Mouse (Mus musculus): ENCODE results near the gene Gnpat. TPM values are rescaled to one million over a fixed set of nuclear protein-coding genes. Genes with fewer than 3 reads are reported as not detected.
A peak's percentile ranks its signal among the peaks of the same experiment; 100 is the strongest.

Gene Gnpat
- polyA plus RNA-seq, 1 experiment from 2014 or later, result 95.4 TPM

DNA sequence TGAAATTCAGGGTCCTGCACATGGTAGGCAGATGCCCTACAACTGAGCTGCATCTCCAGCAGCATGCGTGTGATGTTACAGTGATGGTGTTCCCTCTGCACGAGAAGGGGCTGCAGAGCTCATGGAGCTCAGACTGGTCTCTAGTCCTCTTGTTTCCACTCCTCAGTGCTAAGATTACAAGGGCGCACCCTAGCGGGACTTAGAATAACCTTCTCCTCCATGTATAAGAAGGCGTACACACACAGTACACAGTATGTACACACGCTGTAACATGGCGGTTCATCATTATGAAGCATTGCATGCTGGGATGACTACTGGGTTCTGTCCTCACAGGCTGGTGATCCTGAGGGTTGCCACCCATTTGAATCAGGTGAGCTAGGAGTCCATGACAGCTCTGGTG, 9.2 kb downstream of the Gnpat start:
- no peaks in the 10 kb centered on the region for H3K9me3 ChIP-seq (replicated peaks; ENCODE audit: control insufficient read depth, low read length)
- no peak for ATAC-seq (replicated peaks; ENCODE audit: insufficient number of reproducible peaks, low FRiP score, low TSS enrichment)
- peaks cover 26% of the 10 kb centered on the region for H3K36me3 ChIP-seq (ENCODE audit: control insufficient read depth, insufficient read depth, low read length)
- H3K4me2 ChIP-seq, result no peak overlapping the region
- H3K9ac ChIP-seq (ENCODE audit: low read depth, low read length), result no peak overlapping the region
- H3K27me3 ChIP-seq (ENCODE audit: control insufficient read depth, insufficient read depth, low read length), result no peaks in the 10 kb centered on the region
- peaks cover 23% of the 10 kb centered on the region for H3K4me1 ChIP-seq (ENCODE audit: control insufficient read depth, insufficient read depth, low read length)
- WGBS (ENCODE audit: insufficient replicate concordance), result 87% methylated on average over 7 of the region's 7 CpGs
- no peak overlapping the region for H3K4me3 ChIP-seq (ENCODE audit: low read depth, low read length)
- H3K27ac ChIP-seq (ENCODE audit: low read depth, low read length), result no peak overlapping the region

DNA sequence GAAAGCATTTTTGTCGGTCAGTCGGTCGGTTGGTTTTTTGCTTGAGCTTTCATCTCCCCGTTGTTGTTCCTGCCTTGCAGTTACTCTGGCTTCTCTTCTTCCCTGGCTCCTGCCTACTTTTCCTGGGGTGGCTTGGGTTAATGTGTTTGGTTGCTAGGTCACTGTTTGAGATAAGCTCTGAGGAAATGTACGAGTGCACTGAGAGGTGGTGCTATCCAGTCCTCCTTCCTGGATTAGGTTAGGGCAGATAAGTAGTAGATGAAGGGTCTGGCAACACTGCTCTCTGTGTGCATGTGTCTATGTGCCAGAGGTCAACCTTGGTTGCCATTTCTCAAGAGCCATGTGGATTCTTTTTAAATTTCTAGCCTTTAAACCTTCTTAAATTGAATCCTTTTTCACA, 9.9 kb downstream of the Gnpat start:
- H3K9ac ChIP-seq (ENCODE audit: low read depth, low read length), result no peak overlapping the region
- H3K9me3 ChIP-seq (replicated peaks; ENCODE audit: control insufficient read depth, low read length), result no peaks in the 10 kb centered on the region
- H3K4me1 ChIP-seq (ENCODE audit: control insufficient read depth, insufficient read depth, low read length), result peaks cover 17% of the 10 kb centered on the region
- H3K27me3 ChIP-seq (ENCODE audit: control insufficient read depth, insufficient read depth, low read length), result no peaks in the 10 kb centered on the region
- ATAC-seq (replicated peaks; ENCODE audit: insufficient number of reproducible peaks, low FRiP score, low TSS enrichment), result no peak
- peaks cover 26% of the 10 kb centered on the region for H3K36me3 ChIP-seq (ENCODE audit: control insufficient read depth, insufficient read depth, low read length)
- no peak overlapping the region for H3K4me3 ChIP-seq (ENCODE audit: low read depth, low read length)
- WGBS (ENCODE audit: insufficient replicate concordance), result 49% methylated on average over 5 of the region's 5 CpGs
- peak overlapping the region; percentile 35; the same call in 1 of the 2 replicates for H3K27ac ChIP-seq (ENCODE audit: low read depth, low read length)
- H3K4me2 ChIP-seq, result no peak overlapping the region

DNA sequence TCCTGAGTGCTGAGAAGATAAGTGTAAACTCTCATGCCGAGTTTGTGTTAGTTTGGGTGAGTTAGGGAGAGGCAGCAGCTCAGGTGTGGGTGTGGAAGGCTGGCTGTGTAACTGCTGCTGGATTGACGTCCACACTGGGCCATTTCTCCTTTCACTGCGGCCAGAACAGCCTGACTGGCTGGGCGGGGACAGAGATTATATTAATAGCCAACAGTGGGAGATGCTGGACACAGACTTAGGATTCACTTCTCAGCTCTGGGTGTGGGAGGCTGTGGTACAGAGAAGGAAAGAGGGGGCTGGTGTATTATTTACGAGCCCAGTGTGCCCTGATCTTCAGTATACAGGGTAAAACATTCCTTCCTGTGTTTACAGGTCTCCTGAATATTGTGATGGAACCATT, 15.3 kb downstream of the Gnpat start:
- no peaks in the 10 kb centered on the region for H3K9me3 ChIP-seq (replicated peaks; ENCODE audit: control insufficient read depth, low read length)
- 81% methylated on average over 5 of the region's 5 CpGs for WGBS (ENCODE audit: insufficient replicate concordance)
- no peak for ATAC-seq (replicated peaks; ENCODE audit: insufficient number of reproducible peaks, low FRiP score, low TSS enrichment)
- H3K4me3 ChIP-seq (ENCODE audit: low read depth, low read length), result no peak overlapping the region
- H3K36me3 ChIP-seq (ENCODE audit: control insufficient read depth, insufficient read depth, low read length), result peaks cover 44% of the 10 kb centered on the region
- no peak overlapping the region for H3K27ac ChIP-seq (ENCODE audit: low read depth, low read length)
- H3K4me2 ChIP-seq, result no peak overlapping the region
- peaks cover 5% of the 10 kb centered on the region; the same call in 1 of the 2 replicates for H3K4me1 ChIP-seq (ENCODE audit: control insufficient read depth, insufficient read depth, low read length)
- no peak overlapping the region for H3K9ac ChIP-seq (ENCODE audit: low read depth, low read length)
- H3K27me3 ChIP-seq (ENCODE audit: control insufficient read depth, insufficient read depth, low read length), result no peaks in the 10 kb centered on the region

- 61% methylated on average over 10 of the region's 10 CpGs for WGBS (ENCODE audit: insufficient replicate concordance)
- no peaks in the 10 kb centered on the region for H3K9me3 ChIP-seq (replicated peaks; ENCODE audit: control insufficient read depth, low read length)
- peaks cover 44% of the 10 kb centered on the region for H3K36me3 ChIP-seq (ENCODE audit: control insufficient read depth, insufficient read depth, low read length)
- H3K4me1 ChIP-seq (ENCODE audit: control insufficient read depth, insufficient read depth, low read length), result peaks cover 5% of the 10 kb centered on the region; the same call in 1 of the 2 replicates
- ATAC-seq (replicated peaks; ENCODE audit: insufficient number of reproducible peaks, low FRiP score, low TSS enrichment), result no peak
- H3K27me3 ChIP-seq (ENCODE audit: control insufficient read depth, insufficient read depth, low read length), result no peaks in the 10 kb centered on the region
- no peak overlapping the region for H3K9ac ChIP-seq (ENCODE audit: low read depth, low read length)
- no peak overlapping the region for H3K4me2 ChIP-seq
- H3K4me3 ChIP-seq (ENCODE audit: low read depth, low read length), result no peak overlapping the region
- H3K27ac ChIP-seq (ENCODE audit: low read depth, low read length), result no peak overlapping the region
These were observed 16.2 kb downstream of the Gnpat start for GRCm38 (mm10) chr8:124878946-124879526.

DNA sequence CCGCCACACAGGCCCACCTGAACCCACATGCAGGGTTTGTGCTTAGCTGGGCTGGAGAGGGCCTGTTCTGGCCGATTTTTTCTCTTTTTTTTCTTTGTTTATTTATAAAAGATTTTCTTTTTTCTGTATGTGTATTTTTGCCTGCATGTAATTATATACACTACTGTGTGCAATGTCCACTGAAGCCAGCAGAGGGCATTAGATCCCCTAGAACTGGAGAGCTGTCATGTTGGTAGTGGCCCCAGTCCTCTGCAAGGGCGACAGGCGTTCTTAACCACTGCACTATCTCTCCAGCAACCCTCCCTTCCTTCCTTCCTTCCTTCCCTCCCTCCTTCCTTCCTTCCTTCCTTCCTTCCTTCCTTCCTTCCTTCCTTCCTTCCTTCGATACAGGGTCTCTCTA, 25.6 kb downstream of the Gnpat start:
- Histone ChIP-seq H3K36me3 (ENCODE audit: control insufficient read depth, insufficient read depth, low read length) (peaks cover 59% of the 10 kb centered on the region), H3K4me3 (ENCODE audit: low read depth, low read length) (no peak overlapping the region), H3K4me1 (ENCODE audit: control insufficient read depth, insufficient read depth, low read length) (no peaks in the 10 kb centered on the region), H3K4me2 (no peak overlapping the region), H3K9me3 (replicated peaks; ENCODE audit: control insufficient read depth, low read length) (peaks cover 5% of the 10 kb centered on the region; the same call in 1 of the 2 replicates), H3K27ac (ENCODE audit: low read depth, low read length) (no peak overlapping the region), H3K27me3 (ENCODE audit: control insufficient read depth, insufficient read depth, low read length) (no peaks in the 10 kb centered on the region), H3K9ac (ENCODE audit: low read depth, low read length) (no peak overlapping the region)
- WGBS (ENCODE audit: insufficient replicate concordance), result 88% methylated on average over 5 of the region's 5 CpGs
- ATAC-seq (replicated peaks; ENCODE audit: insufficient number of reproducible peaks, low FRiP score, low TSS enrichment), result no peak

DNA sequence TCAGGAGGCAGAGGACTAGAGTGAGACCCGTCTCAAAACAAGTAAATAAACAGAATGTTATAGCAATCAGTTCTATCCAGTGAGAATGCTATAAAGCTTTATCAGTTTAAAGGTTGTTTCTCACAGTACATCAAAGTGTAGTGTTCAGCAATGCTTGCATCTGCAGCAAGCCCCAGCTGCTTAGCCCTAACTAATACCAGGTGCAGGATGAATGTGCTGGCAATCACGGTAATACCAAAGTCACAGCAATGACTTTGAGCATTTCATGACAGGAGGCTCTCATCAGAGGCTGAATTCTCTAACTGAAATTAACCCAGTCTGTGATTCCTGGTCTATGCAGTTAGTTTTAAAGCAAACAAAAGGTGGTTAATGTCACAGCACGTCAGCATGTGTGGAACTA, 29.8 kb downstream of the Gnpat start:
- Histone ChIP-seq H3K27me3 (ENCODE audit: control insufficient read depth, insufficient read depth, low read length) (no peaks in the 10 kb centered on the region), H3K27ac (ENCODE audit: low read depth, low read length) (no peak overlapping the region), H3K9me3 (replicated peaks; ENCODE audit: control insufficient read depth, low read length) (peaks cover 5% of the 10 kb centered on the region; the same call in 1 of the 2 replicates), H3K4me2 (no peak overlapping the region), H3K4me3 (ENCODE audit: low read depth, low read length) (no peak overlapping the region), H3K9ac (ENCODE audit: low read depth, low read length) (no peak overlapping the region), H3K36me3 (ENCODE audit: control insufficient read depth, insufficient read depth, low read length) (peaks cover 25% of the 10 kb centered on the region), H3K4me1 (ENCODE audit: control insufficient read depth, insufficient read depth, low read length) (peaks cover 13% of the 10 kb centered on the region)
- ATAC-seq (replicated peaks; ENCODE audit: insufficient number of reproducible peaks, low FRiP score, low TSS enrichment), result no peak
- 73% methylated on average over 3 of the region's 3 CpGs for WGBS (ENCODE audit: insufficient replicate concordance)

- H3K27ac ChIP-seq (ENCODE audit: low read depth, low read length), result no peak overlapping the region
- ATAC-seq (replicated peaks; ENCODE audit: insufficient number of reproducible peaks, low FRiP score, low TSS enrichment), result no peak
- H3K4me1 ChIP-seq (ENCODE audit: control insufficient read depth, insufficient read depth, low read length), result peaks cover 19% of the 10 kb centered on the region
- no peaks in the 10 kb centered on the region for H3K27me3 ChIP-seq (ENCODE audit: control insufficient read depth, insufficient read depth, low read length)
- peak overlapping the region; percentile 99 for H3K4me3 ChIP-seq (ENCODE audit: low read depth, low read length)
- peaks cover 10% of the 10 kb centered on the region for H3K36me3 ChIP-seq (ENCODE audit: control insufficient read depth, insufficient read depth, low read length)
- H3K4me2 ChIP-seq, result peak overlapping the region; percentile 100
- H3K9ac ChIP-seq (ENCODE audit: low read depth, low read length), result peak overlapping the region; percentile 88
- H3K9me3 ChIP-seq (replicated peaks; ENCODE audit: control insufficient read depth, low read length), result no peaks in the 10 kb centered on the region
- 84% methylated on average over 26 of the region's 26 CpGs for WGBS (ENCODE audit: insufficient replicate concordance)
These were observed 33.3 kb downstream of the Gnpat start for GRCm38 (mm10) chr8:124896010-124896631.

DNA sequence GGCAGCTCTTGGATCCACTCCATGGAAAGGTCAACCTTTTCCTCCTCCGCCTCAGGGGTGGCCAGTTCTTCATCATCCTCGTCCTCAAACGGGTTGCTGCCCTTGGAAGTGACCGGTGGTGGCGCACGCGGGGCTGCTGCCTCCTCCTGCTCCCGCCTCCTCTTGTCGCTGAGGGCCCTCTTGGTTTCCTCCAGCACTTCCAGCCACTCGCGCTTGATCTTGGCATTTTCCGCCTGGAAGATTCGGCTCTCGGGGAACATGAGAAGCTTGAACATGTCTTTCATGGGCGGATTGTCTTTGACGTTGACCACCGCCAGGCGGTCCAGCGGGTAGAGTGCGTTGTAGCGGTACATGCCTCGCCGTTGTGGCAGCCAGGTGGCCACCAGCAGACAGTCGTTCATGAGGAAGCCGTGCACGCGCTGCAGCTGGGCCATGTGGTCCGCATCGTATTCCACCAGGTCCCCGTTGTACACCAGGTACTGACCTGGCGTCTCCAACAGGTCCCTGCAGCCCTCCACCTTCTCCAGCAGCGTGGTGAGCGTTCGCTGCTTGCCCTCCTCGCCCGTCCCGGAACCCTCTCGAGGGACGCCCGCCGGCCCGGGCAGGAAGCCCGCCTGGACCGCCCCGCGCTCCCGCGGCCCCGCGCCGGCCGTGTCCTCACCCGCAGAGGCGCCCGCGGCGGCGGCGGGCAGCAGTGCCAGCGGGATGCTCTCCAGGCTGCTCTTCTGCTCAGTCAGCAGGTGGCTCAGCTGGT, 34.0 kb downstream of the Gnpat start:
- H3K9me3 ChIP-seq (replicated peaks; ENCODE audit: control insufficient read depth, low read length), result no peaks in the 10 kb centered on the region
- peak; percentile 24; the same call in 1 of the 2 replicates for ATAC-seq (replicated peaks; ENCODE audit: insufficient number of reproducible peaks, low FRiP score, low TSS enrichment)
- peaks cover 19% of the 10 kb centered on the region for H3K4me1 ChIP-seq (ENCODE audit: control insufficient read depth, insufficient read depth, low read length)
- 1% methylated on average over 60 of the region's 60 CpGs for WGBS (ENCODE audit: insufficient replicate concordance)
- H3K36me3 ChIP-seq (ENCODE audit: control insufficient read depth, insufficient read depth, low read length), result peaks cover 12% of the 10 kb centered on the region
- peak overlapping the region; percentile 72 for H3K27ac ChIP-seq (ENCODE audit: low read depth, low read length)
- peak overlapping the region; percentile 99 for H3K4me3 ChIP-seq (ENCODE audit: low read depth, low read length)
- peak overlapping the region; percentile 100 for H3K4me2 ChIP-seq
- no peaks in the 10 kb centered on the region for H3K27me3 ChIP-seq (ENCODE audit: control insufficient read depth, insufficient read depth, low read length)
- H3K9ac ChIP-seq (ENCODE audit: low read depth, low read length), result peak overlapping the region; percentile 88

Measured in heart, embryonic 11.5 days (tissue).